Mouse (Mus musculus): ENCODE measurements around the gene Mcub. TPM values are rescaled to one million over a fixed set of nuclear protein-coding genes. Genes with fewer than 3 reads are reported as not detected.

Gene Mcub
- 3.2 TPM for polyA plus RNA-seq (2015; fragmentation: Illumina TruSeq; extraction: RNeasy Lipid Tissue Mini Kit (QIAGEN cat#74804); ENCODE audit: low read depth, low replicate concordance)

DNA sequence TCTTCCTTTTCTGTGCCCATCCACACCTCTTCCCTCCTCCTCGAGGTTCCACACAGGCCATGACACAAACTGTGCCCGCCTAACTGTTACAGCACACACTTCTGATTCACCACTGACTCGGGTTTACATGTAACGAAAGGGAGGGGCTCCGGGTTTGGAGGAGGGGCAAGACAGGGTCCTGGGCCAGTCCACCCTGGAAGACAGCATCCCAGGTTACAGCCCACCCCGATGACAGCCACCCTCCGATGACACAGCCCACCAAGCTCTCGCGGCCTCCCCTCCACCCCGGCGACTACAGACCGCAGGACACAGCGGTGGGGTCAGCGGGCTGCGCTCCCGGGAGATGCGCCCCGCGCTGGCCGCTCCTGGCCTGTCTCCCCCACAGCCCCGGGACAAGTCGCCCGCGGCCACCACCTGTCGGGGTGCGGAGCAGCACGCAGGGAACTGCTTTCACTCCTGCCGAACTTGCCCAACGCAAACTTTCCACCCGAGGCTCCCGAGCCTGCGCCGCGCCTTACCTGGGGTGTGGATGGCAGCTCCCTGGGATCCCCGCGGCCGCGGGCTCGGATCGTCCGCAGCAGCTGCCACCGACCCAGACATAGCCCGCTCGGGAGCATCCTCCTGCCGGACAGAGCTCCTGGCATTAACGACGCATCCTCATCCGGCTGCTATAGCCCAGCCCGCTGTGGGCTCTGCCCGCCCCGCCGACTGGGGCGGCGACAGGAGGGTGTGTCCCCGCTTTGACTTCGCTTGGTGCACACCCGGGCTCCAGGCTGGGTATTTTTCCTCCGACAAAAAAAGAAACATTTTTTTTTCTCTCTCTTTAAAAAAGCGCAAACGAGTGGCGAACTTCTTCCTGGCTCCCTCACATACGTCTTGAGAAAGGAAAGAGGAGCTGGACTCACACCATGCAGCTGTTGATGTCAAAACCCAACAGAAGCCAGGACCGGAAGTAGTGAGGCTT lies at the start of gene Mcub:
Gene Mcub, minus strand, starts transcription at position 775 of the 964 bp plus-strand sequence.

DNA sequence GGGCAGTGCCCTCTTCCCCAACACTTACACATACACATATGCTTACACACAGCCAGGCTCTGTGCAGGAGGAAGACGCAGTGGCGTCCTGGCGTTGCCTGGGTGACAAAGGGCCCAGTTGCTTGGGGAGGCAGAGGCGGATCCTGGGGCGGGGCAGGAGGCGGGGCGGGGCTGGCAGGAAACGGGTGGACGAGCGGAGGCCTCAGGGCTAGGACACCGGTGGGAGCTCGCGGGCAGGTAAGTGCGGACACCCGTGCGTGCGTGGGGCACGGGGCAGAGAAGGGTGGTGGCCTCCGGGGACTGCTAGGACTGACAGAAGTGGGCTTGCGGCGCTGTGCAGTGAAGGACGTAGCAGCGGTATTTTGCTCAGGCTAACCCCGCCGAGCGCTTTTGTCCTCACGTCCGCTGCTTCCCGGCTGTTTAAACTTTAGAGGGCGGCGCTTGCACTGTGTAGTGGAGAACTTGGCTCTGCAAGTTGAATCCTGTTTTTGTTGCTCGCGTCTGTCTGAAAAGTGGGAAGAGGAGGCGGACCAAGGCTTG lies 68.7 kb downstream of the Mcub start, which contains the start of gene Casp6:
Gene Casp6, plus strand, starts transcription at position 155 of the 539 bp plus-strand sequence.

DNA sequence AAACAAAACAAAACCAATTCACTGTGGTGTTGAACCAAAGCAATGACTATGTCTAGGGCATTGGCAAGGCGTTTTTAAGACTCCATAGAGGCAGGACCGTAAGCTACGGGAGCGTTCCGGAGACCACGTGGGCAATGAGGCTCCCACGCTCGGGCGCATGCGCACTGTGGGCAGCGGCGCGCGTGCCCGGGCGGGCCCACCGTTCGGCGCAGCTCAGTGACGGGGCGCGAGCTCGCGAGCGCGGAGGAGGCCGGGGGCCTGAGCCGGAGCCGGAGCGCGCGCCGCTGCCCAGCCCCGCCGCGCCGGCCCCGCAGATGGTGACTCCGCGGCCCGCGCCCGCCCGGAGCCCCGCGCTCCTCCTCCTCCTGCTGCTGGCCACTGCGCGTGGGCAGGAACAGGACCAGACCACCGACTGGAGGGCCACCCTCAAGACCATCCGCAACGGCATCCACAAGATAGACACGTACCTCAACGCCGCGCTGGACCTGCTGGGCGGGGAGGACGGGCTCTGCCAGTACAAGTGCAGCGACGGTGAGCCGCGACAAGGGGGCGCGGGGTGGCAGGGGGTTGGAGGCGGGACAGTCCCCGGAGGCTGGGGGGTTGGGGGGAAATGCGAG lies 91.5 kb downstream of the Mcub start, which contains the start of gene Pla2g12a:
Gene Pla2g12a, plus strand, starts transcription at position 202 of the 617 bp plus-strand sequence.

Other genes starting within 250 kb of the Mcub start
- 1.5 TPM for gene Egf, start 214.9 kb downstream of the Mcub start, polyA plus RNA-seq (2015; fragmentation: Illumina TruSeq; extraction: RNeasy Lipid Tissue Mini Kit (QIAGEN cat#74804); ENCODE audit: low read depth, low replicate concordance)
- gene Lrit3, start 166.2 kb downstream of the Mcub start, polyA plus RNA-seq (2015; fragmentation: Illumina TruSeq; extraction: RNeasy Lipid Tissue Mini Kit (QIAGEN cat#74804); ENCODE audit: low read depth, low replicate concordance): not detected
- 0.71 TPM for gene Rrh, start 147.6 kb downstream of the Mcub start, polyA plus RNA-seq (2015; fragmentation: Illumina TruSeq; extraction: RNeasy Lipid Tissue Mini Kit (QIAGEN cat#74804); ENCODE audit: low read depth, low replicate concordance)
- 40.2 TPM for gene Gar1, start 138.8 kb downstream of the Mcub start, polyA plus RNA-seq (2015; fragmentation: Illumina TruSeq; extraction: RNeasy Lipid Tissue Mini Kit (QIAGEN cat#74804); ENCODE audit: low read depth, low replicate concordance)
- gene Cfi, start 134.3 kb downstream of the Mcub start, polyA plus RNA-seq (2015; fragmentation: Illumina TruSeq; extraction: RNeasy Lipid Tissue Mini Kit (QIAGEN cat#74804); ENCODE audit: low read depth, low replicate concordance): not detected
- 23.9 TPM for gene Pla2g12a, start 91.6 kb downstream of the Mcub start, polyA plus RNA-seq (2015; fragmentation: Illumina TruSeq; extraction: RNeasy Lipid Tissue Mini Kit (QIAGEN cat#74804); ENCODE audit: low read depth, low replicate concordance)
- 6.4 TPM for gene Casp6, start 68.8 kb downstream of the Mcub start, polyA plus RNA-seq (2015; fragmentation: Illumina TruSeq; extraction: RNeasy Lipid Tissue Mini Kit (QIAGEN cat#74804); ENCODE audit: low read depth, low replicate concordance)
- gene Sec24b, start 91.3 kb upstream of the Mcub start, polyA plus RNA-seq (2015; fragmentation: Illumina TruSeq; extraction: RNeasy Lipid Tissue Mini Kit (QIAGEN cat#74804); ENCODE audit: low read depth, low replicate concordance): 42.7 TPM
- gene Col25a1, start 161.3 kb upstream of the Mcub start, polyA plus RNA-seq (2015; fragmentation: Illumina TruSeq; extraction: RNeasy Lipid Tissue Mini Kit (QIAGEN cat#74804); ENCODE audit: low read depth, low replicate concordance): 24.0 TPM